Mouse (Mus musculus) liver, adult 2 months (tissue): ENCODE results near the gene Cntn1.

Experiments
- CTCF ChIP-seq: fragments of 200-500 bp; IDR thresholded peaks from 2 replicates; pipeline ENCODE4 v1.5.1; 2011; ENCODE audit warnings: low read depth, low read length, control low read depth
- POLR2A ChIP-seq: fragments of 200-500 bp; IDR thresholded peaks from 2 replicates; pipeline ENCODE4 v1.6.1; 2011; ENCODE audit warnings: low read length, control low read depth; ENCODE audit not compliant: insufficient read depth; ENCODE audit errors: extremely low read depth

DNA sequence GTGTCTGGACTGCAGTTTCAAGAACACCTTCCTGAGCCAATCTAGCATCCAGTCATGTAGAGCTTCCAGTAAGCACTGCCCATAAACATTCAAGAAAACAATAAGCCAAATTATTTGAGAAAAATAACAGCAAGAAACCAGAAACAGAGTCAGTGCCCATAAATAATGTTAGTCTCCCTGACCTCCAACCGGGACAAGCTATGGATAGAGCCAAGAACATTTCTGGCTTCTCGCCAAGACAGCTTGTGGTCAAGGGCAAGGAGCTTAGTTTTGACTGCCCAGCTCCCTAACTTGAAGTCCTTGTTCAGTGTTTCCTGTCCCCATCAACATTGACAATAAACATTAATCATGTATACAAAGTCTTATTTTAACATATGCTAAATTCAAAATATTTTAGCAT is 139.0 kb downstream of the Cntn1 start:
- no peak for TF ChIP-seq CTCF
- no peak for TF ChIP-seq POLR2A
